Mouse (Mus musculus) brown adipose tissue, adult 24 weeks (tissue): Measurements from ENCODE around the gene Atf4. TPM values are rescaled to one million over a fixed set of nuclear protein-coding genes. Genes with fewer than 3 reads are reported as not detected.
A peak's percentile ranks its signal among the peaks of the same experiment; 100 is the strongest.

Source experiments
- H3K27ac ChIP-seq: fragments of 200-500 bp; replicated peaks from 2 replicates; pipeline ENCODE4 v1.5.1; 2012; ENCODE audit warnings: low read depth, mild to moderate bottlenecking, low read length
- H3K4me1 ChIP-seq: fragments of 200-500 bp; 2 replicates; pipeline ENCODE4 v1.6.1; 2012; ENCODE audit warnings: low read length, mixed read lengths; ENCODE audit not compliant: control insufficient read depth, insufficient read depth, insufficient read length
- H3K4me3 ChIP-seq: fragments of 200-500 bp; 2 replicates; pipeline ENCODE4 v1.5.1; 2012; ENCODE audit warnings: low read depth, mild to moderate bottlenecking, low read length, moderate library complexity; ENCODE audit not compliant: insufficient read depth
- polyA plus RNA-seq: library from polyadenylated mRNA; stranded (reverse); fragments of >200 nt; gene quantifications from 2 replicates; pipeline ENCODE4 v1.2.4, GENCODE M21; 2012; ENCODE audit not compliant: missing spikeins, insufficient read depth, insufficient read length

The Atf4 gene
- polyA plus RNA-seq, 1 experiment: 111 TPM

DNA sequence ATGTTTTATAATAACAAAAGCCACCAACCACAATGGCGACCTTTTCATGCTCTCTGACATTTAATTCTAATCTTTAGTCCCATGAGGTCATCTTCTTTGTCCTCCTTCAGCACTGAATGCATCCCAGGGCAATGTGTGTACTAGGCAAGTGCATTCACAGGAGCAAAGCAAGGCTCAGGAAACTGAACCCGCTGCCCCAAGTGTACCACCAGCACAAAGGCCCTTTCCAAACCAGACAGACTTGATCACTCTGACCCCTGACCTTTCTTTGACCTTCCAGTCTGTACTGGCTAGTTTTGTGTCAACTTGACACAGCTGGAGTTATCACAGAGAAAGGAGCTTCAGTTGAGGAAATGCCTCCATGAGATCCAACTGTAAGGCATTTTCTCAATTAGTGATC lies 22.7 kb upstream of the Atf4 start:
- Histone ChIP-seq H3K4me1 (no peaks in the 10 kb centered on the region), H3K27ac (no peak overlapping the region), H3K4me3 (no peak overlapping the region)

DNA sequence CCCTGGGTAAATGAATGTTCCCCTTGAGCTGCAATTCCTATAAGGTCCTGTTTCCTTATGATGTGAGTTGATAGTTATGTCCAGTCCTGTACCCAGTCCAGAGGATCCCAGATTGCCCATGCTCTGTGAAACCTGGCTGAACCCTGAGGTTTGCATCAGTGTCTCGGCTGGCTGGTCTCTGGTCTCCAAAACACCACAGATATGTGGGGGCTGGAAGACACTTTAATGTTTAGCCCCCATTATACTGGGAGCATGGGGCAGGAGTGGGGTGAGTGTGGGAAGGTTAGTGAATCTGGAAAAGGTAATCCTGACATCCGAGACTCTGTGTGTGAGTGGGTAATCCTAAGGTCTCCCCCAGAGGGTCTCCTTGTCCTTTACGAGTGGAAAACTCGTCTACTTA lies 21.9 kb upstream of the Atf4 start:
- Histone ChIP-seq H3K4me1 (no peaks in the 10 kb centered on the region), H3K4me3 (no peak overlapping the region), H3K27ac (peak overlapping the region; percentile 48; the same call in 1 of the 2 replicates)

DNA sequence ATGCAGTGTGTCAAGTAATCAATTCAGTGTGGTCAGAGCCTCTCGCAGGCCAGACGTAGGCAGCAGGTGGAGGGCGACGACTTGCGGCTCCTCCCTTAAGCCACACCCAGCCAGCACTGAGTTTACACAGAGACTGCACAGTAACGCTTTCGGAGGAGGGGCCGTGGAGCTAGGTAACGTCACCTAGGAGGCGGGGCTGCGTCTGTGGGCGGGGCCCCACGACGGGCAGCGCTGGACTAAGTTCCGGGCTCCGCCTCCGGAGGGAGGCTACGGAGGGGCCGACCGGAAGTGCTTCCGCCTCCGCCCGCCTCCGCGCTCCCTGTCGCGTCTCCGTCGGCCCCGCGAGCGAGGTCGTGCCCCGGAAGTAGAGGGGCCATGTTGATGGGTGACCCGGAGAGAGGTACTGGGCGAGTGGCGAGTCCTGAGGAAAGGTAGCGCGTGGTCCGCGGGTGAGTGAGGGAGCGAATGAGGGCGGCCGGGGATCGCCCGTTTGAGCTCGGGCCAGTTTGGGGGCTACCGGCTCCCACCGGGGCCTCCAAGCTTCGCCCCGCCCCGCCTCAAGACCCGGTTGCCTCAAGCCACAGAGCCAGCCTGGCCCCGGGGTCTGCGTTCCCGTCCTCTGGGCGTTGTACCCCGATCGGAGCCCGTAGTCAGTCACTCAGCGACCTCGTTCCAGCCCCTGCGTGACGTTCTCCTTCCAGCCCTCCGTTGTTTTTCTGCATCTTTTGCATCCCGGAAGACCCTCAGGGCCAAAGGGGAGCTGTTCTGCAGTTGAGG lies 21.1 kb upstream of the Atf4 start, which contains the start of gene Mief1:
Gene Mief1, plus strand, starts transcription at position 286 of the 777 bp plus-strand sequence.
- Histone ChIP-seq H3K4me3 (peak within 1 kb of the TSS; percentile 82), H3K27ac (peak within 1 kb of the TSS; percentile 66), H3K4me1 (no peaks in the 10 kb centered on the region)

DNA sequence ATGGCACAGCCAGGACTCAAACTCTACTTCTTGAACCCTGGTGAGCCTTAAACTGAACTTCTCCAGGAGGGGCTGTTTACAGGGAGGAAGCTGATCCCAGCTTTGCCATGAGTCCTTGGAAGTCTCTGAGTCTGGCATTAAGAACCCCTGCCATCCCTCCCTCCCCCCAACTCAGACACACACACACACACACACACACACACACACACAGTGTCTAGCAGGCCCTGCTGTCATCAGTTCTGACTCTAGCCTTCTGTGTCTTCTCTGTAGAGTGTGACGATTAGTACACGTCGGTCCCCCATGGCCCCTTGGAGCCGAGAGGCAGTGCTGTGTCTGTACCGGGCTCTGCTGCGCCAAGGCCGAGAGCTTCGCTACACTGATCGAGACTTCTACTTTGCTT lies 19.4 kb upstream of the Atf4 start, which contains the start of gene AC140267.1:
Gene AC140267.1, plus strand, starts transcription at position 301 of the 400 bp plus-strand sequence.
- Histone ChIP-seq H3K4me1 (no peaks in the 10 kb centered on the region), H3K27ac (no peak within 1 kb of the TSS), H3K4me3 (peak within 1 kb of the TSS; percentile 82)

DNA sequence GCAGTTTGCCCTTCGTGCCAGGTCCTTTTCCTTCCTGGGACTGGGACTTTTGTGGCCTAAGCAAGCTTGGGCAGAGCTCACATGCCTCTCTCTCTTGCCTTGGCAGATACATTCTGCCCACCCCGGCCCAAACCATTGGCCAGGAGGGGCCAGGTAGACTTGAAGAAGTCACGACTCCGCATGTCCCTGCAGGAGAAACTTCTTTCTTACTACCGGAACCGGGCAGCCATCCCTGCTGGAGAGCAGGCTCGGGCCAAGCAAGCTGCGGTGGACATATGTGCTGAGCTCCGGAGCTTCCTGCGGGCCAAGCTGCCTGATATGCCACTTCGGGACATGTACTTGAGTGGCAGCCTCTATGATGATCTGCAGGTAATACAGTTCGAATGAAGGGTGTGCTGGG lies 6.8 kb upstream of the Atf4 start:
- no peaks in the 10 kb centered on the region for H3K4me1 ChIP-seq
- H3K4me3 ChIP-seq: no peak overlapping the region
- no peak overlapping the region for H3K27ac ChIP-seq

DNA sequence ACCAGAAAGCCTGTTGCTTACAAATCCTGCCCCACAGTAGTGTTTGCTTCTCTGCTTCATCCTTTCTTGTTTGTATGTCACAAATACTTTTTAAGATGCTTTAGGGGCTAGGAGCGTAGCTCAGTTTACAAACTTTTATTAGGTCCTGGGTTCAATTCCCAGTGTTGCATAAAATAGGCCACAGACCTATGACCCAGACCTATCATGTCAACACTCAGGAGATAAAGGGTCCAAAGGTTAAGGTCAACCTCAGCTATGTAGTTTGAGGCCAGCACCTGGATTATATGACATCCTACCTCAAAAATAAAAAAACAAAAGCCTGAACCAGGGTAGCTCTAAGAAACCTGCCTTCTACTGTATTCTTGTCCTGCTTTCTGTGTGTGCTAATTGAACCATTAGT lies 6.4 kb upstream of the Atf4 start:
- no peaks in the 10 kb centered on the region for H3K4me1 ChIP-seq
- H3K4me3 ChIP-seq: no peak overlapping the region
- no peak overlapping the region for H3K27ac ChIP-seq

DNA sequence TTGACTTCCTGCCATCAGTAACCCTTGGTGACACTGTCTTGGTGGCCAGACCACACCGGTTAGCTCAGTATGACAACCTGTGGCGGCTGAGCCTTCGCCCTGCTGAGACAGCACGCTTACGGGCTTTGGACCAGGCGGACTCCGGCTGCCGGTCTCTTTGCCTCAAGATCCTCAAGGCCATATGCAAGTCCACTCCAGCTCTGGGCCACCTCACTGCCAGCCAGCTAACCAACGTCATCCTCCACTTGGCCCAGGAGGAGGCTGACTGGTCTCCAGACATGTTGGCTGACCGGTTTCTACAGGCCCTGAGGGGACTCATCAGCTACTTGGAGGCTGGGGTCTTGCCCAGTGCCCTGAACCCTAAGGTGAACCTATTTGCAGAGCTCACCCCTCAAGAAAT lies 5.3 kb upstream of the Atf4 start:
- Histone ChIP-seq H3K4me3 (no peak overlapping the region), H3K27ac (no peak overlapping the region), H3K4me1 (no peaks in the 10 kb centered on the region; the same call in 1 of the 2 replicates)

DNA sequence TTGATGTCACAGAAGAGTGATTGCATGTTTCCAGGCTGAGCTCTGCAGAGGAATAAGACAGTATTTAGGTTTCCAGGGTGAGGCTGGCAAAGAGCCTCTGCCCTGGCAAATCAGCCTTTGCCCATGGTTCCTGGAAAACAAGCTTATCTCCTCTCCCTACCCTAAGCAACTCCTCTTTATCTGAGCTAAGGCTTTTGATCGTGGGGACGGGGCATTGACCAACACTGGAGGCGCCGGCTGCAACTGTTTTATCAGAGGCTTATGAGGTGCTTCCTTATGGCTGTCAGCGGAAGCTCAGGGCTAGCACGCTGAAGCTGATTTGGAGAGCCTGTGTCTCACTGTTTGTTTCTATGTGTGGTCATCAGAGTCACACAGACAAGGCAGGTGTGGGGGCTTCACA lies 4.4 kb upstream of the Atf4 start:
- H3K27ac ChIP-seq: no peak overlapping the region

DNA sequence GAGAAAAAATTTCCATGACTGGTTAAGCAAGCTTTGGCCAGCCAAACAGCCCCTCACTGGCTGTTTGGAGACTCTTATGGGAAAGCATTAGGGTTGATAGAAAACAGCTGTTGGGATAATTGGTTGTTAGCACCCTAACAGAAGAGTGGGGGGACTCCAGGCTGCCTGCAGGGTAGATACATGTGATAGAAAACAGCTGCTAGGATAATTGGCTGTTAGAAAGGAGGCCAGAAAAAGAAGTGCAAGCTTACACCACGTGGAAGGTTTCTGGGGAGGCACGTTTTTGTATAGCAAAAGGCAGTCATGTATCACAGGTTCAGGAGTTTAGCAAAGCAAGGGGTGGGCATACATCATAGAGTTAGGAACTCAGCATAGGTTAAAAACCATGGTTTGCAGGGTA lies 1.5 kb upstream of the Atf4 start:
- no peak overlapping the region for H3K4me3 ChIP-seq
- no peak overlapping the region for H3K27ac ChIP-seq
- no peaks in the 10 kb centered on the region; the same call in 1 of the 2 replicates for H3K4me1 ChIP-seq

More for the DNA sequence above, 4.4 kb upstream of the Atf4 start:
- Histone ChIP-seq H3K4me1 (no peaks in the 10 kb centered on the region; the same call in 1 of the 2 replicates), H3K4me3 (no peak overlapping the region)

DNA sequence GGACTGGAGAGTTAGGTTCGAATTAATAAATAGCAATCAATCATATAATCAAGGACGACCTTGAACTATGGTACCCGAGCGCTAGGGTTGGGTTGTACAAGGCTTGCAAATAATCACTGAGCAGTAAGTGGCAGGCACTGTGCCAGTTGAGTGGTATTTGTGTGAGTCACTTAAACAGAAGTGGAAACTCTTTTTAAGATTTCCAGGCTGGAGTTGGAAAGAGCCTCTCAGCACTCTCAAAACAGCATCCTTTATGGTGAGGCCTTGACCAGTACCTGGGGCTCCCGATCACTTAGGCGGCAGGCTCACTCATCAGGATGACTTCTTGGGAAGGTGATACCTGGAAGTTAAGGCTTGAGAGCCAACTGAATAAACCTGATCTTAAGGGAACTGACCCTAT lies 777 bp upstream of the Atf4 start:
- H3K27ac ChIP-seq: peak overlapping the region; percentile 93
- H3K4me3 ChIP-seq: peak overlapping the region; percentile 72
- H3K4me1 ChIP-seq: no peaks in the 10 kb centered on the region; the same call in 1 of the 2 replicates

DNA sequence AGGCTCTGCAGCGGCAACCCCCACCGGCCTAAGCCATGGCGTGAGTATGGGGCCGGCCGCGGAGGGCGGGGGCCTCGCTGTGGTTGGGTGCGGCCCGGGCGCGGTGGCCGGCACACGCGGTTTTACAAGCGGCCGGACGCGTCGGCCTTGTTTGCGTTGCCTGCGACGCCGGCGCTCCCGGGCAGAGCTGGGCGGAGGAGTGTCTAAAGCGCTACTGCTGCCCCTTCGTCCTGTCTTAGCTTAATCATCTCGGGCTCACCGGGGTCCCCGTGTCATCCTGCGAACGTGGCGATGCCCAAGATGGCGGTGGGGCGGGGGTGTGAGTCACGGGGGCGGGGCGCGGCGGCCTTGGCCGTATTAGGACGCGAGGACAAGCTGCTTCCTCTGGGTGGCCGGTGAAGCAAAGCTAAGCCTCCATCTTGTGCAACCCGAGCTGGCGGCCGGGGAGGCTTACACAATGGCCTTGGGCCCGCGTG lies 700 bp downstream of the Atf4 start:
- Histone ChIP-seq H3K4me1 (no peaks in the 10 kb centered on the region; the same call in 1 of the 2 replicates), H3K4me3 (peak overlapping the region; percentile 81), H3K27ac (peak overlapping the region; percentile 96)

DNA sequence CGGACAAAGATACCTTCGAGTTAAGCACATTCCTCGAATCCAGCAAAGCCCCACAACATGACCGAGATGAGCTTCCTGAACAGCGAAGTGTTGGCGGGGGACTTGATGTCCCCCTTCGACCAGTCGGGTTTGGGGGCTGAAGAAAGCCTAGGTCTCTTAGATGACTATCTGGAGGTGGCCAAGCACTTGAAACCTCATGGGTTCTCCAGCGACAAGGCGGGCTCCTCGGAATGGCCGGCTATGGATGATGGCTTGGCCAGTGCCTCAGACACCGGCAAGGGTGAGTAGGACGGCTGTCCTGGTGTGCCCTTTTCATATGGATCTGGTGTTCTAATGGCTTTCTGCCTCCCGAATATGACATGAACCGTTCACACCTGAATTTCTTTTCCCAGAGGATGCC lies 1.3 kb downstream of the Atf4 start:
- H3K4me1 ChIP-seq: no peaks in the 10 kb centered on the region; the same call in 1 of the 2 replicates
- peak overlapping the region; percentile 78 for H3K27ac ChIP-seq
- peak overlapping the region; percentile 81 for H3K4me3 ChIP-seq

DNA sequence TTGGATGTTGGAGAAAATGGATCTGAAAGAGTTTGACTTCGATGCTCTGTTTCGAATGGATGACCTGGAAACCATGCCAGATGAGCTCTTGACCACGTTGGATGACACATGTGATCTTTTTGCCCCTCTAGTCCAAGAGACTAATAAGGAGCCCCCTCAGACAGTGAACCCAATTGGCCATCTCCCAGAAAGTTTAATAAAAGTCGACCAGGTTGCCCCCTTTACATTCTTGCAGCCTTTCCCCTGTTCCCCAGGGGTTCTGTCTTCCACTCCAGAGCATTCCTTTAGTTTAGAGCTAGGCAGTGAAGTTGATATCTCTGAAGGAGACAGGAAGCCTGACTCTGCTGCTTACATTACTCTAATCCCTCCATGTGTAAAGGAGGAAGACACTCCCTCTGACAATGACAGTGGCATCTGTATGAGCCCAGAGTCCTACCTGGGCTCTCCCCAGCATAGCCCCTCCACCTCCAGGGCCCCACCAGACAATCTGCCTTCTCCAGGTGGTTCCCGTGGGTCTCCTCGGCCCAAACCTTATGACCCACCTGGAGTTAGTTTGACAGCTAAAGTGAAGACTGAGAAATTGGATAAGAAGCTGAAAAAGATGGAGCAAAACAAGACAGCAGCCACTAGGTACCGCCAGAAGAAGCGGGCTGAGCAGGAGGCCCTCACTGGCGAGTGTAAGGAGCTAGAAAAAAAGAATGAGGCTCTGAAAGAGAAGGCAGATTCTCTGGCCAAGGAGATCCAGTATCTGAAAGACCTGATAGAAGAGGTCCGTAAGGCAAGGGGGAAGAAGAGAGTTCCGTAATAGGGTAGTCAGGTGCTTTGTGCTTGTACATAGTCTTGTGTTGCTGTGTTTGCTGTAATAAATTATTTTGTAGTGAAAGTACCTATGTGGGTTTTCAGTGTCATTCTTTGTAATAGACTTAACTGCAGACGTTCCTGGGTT lies 1.9 kb downstream of the Atf4 start:
- Histone ChIP-seq H3K4me3 (peak overlapping the region; percentile 81), H3K4me1 (no peaks in the 10 kb centered on the region; the same call in 1 of the 2 replicates), H3K27ac (peak overlapping the region; percentile 78)

DNA sequence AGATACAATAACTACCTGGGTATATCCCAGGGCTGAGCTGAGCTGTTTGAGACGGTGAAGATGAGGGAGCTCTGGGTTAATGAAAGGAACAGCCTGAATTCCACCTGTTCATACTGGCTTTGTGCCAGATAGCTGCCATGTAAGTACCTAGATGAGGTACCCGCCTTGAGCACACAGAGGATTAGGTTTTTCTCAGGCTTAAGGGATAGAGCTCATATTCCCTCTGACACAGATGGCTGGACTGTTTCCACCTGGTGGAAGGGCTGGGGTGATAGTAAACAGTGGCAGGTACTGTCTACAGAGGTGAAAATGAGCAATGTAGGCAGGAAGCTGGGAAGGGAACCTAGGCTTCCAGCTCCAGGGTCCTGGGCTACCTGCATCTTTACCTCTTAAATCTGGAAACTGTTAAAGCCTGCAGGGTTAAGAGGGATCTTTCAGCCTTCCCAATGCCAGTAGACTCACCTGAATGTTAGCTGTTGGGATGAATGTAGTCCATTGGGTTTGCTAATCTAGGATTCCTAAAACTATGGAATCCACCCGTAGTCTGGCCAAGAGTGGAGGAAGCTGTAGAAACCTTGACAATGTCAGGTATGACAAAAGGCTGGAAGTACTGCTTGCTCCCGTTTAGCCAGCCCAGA lies 2.7 kb downstream of the Atf4 start:
- no peaks in the 10 kb centered on the region; the same call in 1 of the 2 replicates for H3K4me1 ChIP-seq
- no peak overlapping the region for H3K27ac ChIP-seq
- 0 out of 2 replicates have a peak overlapping the region, but pooled peaks have one; percentile 4 for H3K4me3 ChIP-seq
